Mouse (Mus musculus) kidney, postnatal 0 days (tissue): ENCODE measurements at regions not wholly inside any gene's neighbourhood (a gene's known extent, or its start where the extent isn't known, plus 50 kb on each side); places are given as distances from the start of the nearest gene placed in this dataset.

Experiments used
- ATAC-seq: fragments of 200-750 bp; cut with Nextera tagmentation; replicated peaks from 2 replicates; pipeline ENCODE4 v1.8.0; 2017; ENCODE audit warnings: low read depth, moderate number of reproducible peaks, moderate TSS enrichment, moderate library complexity; ENCODE audit not compliant: low FRiP score
- DNase-seq: peaks from one replicate; pipeline ENCODE4 v3.0.0-alpha.2; 2016; ENCODE audit warnings: low spot score
- H3K27ac ChIP-seq: fragments of 300-500 bp; sonication (generic); 2 replicates; pipeline ENCODE4 v1.5.1; 2014; ENCODE audit warnings: mild to moderate bottlenecking
- H3K27me3 ChIP-seq: fragments of 300-500 bp; sonication (generic); 2 replicates; pipeline ENCODE4 v1.6.1; 2014; ENCODE audit warnings: low read length, mixed read lengths; ENCODE audit not compliant: insufficient read depth
- H3K36me3 ChIP-seq: fragments of 300-500 bp; sonication (generic); 2 replicates; pipeline ENCODE4 v1.6.1; 2014; ENCODE audit warnings: low read length, mixed read lengths; ENCODE audit not compliant: insufficient read depth
- H3K4me1 ChIP-seq: fragments of 300-500 bp; sonication (generic); replicated peaks from 2 replicates; pipeline ENCODE4 v1.6.1; 2014; ENCODE audit warnings: antibody characterized with exemption, low read length, mixed read lengths; ENCODE audit not compliant: insufficient read depth
- H3K4me2 ChIP-seq: fragments of 300-500 bp; sonication (generic); 2 replicates; pipeline ENCODE4 v1.6.1; 2014; ENCODE audit warnings: mild to moderate bottlenecking, low read length, moderate library complexity, mixed read lengths
- H3K4me3 ChIP-seq: fragments of 300-500 bp; sonication (generic); replicated peaks from 2 replicates; pipeline ENCODE4 v1.5.1; 2014; ENCODE audit warnings: low read depth, low read length
- H3K9ac ChIP-seq: fragments of 300-500 bp; sonication (generic); 2 replicates; pipeline ENCODE4 v1.6.1; 2014; ENCODE audit warnings: low read depth, low read length
- H3K9me3 ChIP-seq: fragments of 300-500 bp; sonication (generic); replicated peaks from 2 replicates; pipeline ENCODE4 v1.6.1; 2016; ENCODE audit warnings: low read length, inconsistent platforms, mixed read lengths
- CTCF ChIP-seq: IDR thresholded peaks from 2 replicates; pipeline ENCODE4 v1.5.1; 2016; ENCODE audit warnings: antibody characterized with exemption, low read depth, mild to moderate bottlenecking, moderate library complexity
- WGBS: fragments of 180-500 bp; shearing (Covaris S2); extraction: QIAGEN DNeasy Blood & Tissue Kit; methylation state at CpG from one replicate; pipeline ENCODE4 v1.1.7; 2014; 5-methylcytosine and 5-hydroxymethylcytosine counted together

- Histone ChIP-seq H3K4me2 (no peak overlapping the region), H3K27ac (no peak overlapping the region), H3K4me3 (no peak overlapping the region), H3K4me1 (no peaks in the 10 kb centered on the region), H3K36me3 (no peaks in the 10 kb centered on the region), H3K9ac (no peak overlapping the region), H3K9me3 (no peaks in the 10 kb centered on the region), H3K27me3 (no peaks in the 10 kb centered on the region)
- TF ChIP-seq CTCF = no peak
- ATAC-seq = no peak
- DNase-seq = no peak
- 93% methylated on average over 4 of the region's 4 CpGs for WGBS
These were observed 331.9 kb upstream of the N6amt1 start for GRCm38 (mm10) chr16:87022041-87022440.

- Histone ChIP-seq H3K4me3 (no peak overlapping the region), H3K27ac (no peak overlapping the region), H3K9ac (no peak overlapping the region), H3K27me3 (no peaks in the 10 kb centered on the region), H3K9me3 (no peaks in the 10 kb centered on the region), H3K4me2 (no peak overlapping the region), H3K4me1 (no peaks in the 10 kb centered on the region), H3K36me3 (no peaks in the 10 kb centered on the region)
- DNase-seq (peak; percentile 15), ATAC-seq (no peak)
- TF ChIP-seq CTCF = no peak
- 76% methylated on average over 7 of the region's 7 CpGs for WGBS
These were observed 336.8 kb upstream of the N6amt1 start for GRCm38 (mm10) chr16:87017107-87017670.

- DNase-seq = no peak
These were observed 352.4 kb upstream of the N6amt1 start for GRCm38 (mm10) chr16:87001579-87001978.

GRCm38 (mm10) chr16:87001135-87001534 is 352.9 kb upstream of the N6amt1 start:
- peak; percentile 16 for DNase-seq
- H3K4me3 ChIP-seq = no peak overlapping the region
- H3K27ac ChIP-seq = no peak overlapping the region
- no peaks in the 10 kb centered on the region for H3K36me3 ChIP-seq
- H3K4me2 ChIP-seq = no peak overlapping the region
- no peak overlapping the region for H3K9ac ChIP-seq
- WGBS = 56% methylated on average over 3 of the region's 3 CpGs
- no peaks in the 10 kb centered on the region for H3K4me1 ChIP-seq
- no peaks in the 10 kb centered on the region for H3K9me3 ChIP-seq
- no peaks in the 10 kb centered on the region for H3K27me3 ChIP-seq
- ATAC-seq = no peak
- TF ChIP-seq CTCF = no peak

More at GRCm38 (mm10) chr16:87001579-87001978, 352.4 kb upstream of the N6amt1 start:
- no peak overlapping the region for H3K27ac ChIP-seq
- no peaks in the 10 kb centered on the region for H3K4me1 ChIP-seq
- ATAC-seq = no peak
- H3K36me3 ChIP-seq = no peaks in the 10 kb centered on the region
- H3K9ac ChIP-seq = no peak overlapping the region
- no peak for TF ChIP-seq CTCF
- no peak overlapping the region for H3K4me3 ChIP-seq
- H3K4me2 ChIP-seq = no peak overlapping the region
- H3K9me3 ChIP-seq = no peaks in the 10 kb centered on the region
- WGBS = 65% methylated on average over 3 of the region's 3 CpGs
- no peaks in the 10 kb centered on the region for H3K27me3 ChIP-seq

- H3K36me3 ChIP-seq = no peaks in the 10 kb centered on the region
- no peaks in the 10 kb centered on the region for H3K9me3 ChIP-seq
- H3K27me3 ChIP-seq = no peaks in the 10 kb centered on the region
- DNase-seq (no peak), ATAC-seq (no peak)
- WGBS = 81% methylated on average over 3 of the region's 3 CpGs
- no peak overlapping the region for H3K4me2 ChIP-seq
- H3K27ac ChIP-seq = no peak overlapping the region
- no peak for TF ChIP-seq CTCF
- H3K4me1 ChIP-seq = no peaks in the 10 kb centered on the region
- no peak overlapping the region for H3K9ac ChIP-seq
- no peak overlapping the region for H3K4me3 ChIP-seq
These were observed 382.3 kb upstream of the N6amt1 start for GRCm38 (mm10) chr16:86971691-86972090.

GRCm38 (mm10) chr16:86949681-86950080 is 404.3 kb upstream of the N6amt1 start:
- DNase-seq = no peak
- Histone ChIP-seq H3K4me3 (no peak overlapping the region), H3K4me1 (no peaks in the 10 kb centered on the region), H3K27ac (no peak overlapping the region), H3K9me3 (no peaks in the 10 kb centered on the region), H3K4me2 (no peak overlapping the region), H3K27me3 (no peaks in the 10 kb centered on the region), H3K9ac (no peak overlapping the region), H3K36me3 (no peaks in the 10 kb centered on the region)
- no peak for TF ChIP-seq CTCF
- 80% methylated on average over 6 of the region's 6 CpGs for WGBS
- ATAC-seq = no peak

- Histone ChIP-seq H3K4me1 (no peaks in the 10 kb centered on the region), H3K36me3 (no peaks in the 10 kb centered on the region), H3K9ac (no peak overlapping the region), H3K27me3 (no peaks in the 10 kb centered on the region), H3K4me2 (no peak overlapping the region), H3K27ac (no peak overlapping the region), H3K4me3 (no peak overlapping the region), H3K9me3 (no peaks in the 10 kb centered on the region)
- no peak for TF ChIP-seq CTCF
- peak; percentile 21 for DNase-seq
- WGBS = 74% methylated on average over 6 of the region's 6 CpGs
- ATAC-seq = no peak
These were observed 408.3 kb upstream of the N6amt1 start for GRCm38 (mm10) chr16:86945531-86946144.
